Mouse (Mus musculus): ENCODE measurements around the gene Id2.

Gene Id2

DNA sequence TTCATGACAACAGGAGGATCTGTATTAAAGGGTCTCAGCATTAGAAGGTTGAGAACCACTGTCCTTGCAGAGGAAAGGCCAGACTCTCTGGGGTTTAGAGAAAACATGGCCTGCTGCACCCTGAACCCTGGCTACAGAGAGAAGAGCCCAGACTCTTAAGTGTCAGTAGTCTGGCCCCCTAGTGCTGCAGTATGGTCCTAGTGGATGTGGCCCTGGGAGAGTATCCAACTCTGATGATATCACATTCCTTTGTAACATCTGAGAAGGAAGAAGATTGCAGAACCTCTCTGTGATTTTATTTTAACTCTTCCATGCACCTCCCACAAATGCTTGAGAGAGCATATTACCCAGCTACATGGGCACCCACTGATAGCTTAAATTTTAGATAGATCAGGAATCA lies 7.6 kb upstream of the Id2 start:
- DNase-seq (ENCODE audit: low read depth): no peak

DNA sequence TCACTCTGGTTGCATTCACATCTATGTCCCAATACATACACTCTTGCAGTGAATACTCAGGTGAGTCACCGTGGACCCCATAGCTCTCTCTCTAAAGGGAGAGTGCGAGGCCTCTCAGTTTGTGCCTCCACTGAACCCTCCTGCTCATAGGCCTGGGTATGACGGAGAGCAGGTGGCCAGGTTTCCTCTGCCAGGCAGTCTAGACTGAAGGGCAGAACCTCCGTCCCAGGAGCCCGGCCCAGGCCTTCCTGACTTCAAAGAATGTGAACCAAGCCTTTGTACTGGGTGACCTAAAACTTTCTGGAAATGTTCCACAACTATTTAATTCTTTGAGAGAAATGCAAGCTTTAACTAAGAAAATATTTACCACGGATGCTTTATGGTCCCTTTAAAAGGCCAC lies 7.0 kb upstream of the Id2 start:
- DNase-seq (ENCODE audit: low read depth): no peak

- no peak for DNase-seq (ENCODE audit: low read depth)
These were observed 4.4 kb upstream of the Id2 start for GRCm38 (mm10) chr12:25101389-25101788.

GRCm38 (mm10) chr12:25100411-25101217 lies 3.7 kb upstream of the Id2 start:
- peak; percentile 30 for DNase-seq (ENCODE audit: low read depth)

GRCm38 (mm10) chr12:25099563-25100408 lies 2.8 kb upstream of the Id2 start:
- peak; percentile 48 for DNase-seq (ENCODE audit: low read depth)

- no peak for DNase-seq (ENCODE audit: low read depth)
These were observed 2.3 kb upstream of the Id2 start for GRCm38 (mm10) chr12:25099313-25099562.

DNA sequence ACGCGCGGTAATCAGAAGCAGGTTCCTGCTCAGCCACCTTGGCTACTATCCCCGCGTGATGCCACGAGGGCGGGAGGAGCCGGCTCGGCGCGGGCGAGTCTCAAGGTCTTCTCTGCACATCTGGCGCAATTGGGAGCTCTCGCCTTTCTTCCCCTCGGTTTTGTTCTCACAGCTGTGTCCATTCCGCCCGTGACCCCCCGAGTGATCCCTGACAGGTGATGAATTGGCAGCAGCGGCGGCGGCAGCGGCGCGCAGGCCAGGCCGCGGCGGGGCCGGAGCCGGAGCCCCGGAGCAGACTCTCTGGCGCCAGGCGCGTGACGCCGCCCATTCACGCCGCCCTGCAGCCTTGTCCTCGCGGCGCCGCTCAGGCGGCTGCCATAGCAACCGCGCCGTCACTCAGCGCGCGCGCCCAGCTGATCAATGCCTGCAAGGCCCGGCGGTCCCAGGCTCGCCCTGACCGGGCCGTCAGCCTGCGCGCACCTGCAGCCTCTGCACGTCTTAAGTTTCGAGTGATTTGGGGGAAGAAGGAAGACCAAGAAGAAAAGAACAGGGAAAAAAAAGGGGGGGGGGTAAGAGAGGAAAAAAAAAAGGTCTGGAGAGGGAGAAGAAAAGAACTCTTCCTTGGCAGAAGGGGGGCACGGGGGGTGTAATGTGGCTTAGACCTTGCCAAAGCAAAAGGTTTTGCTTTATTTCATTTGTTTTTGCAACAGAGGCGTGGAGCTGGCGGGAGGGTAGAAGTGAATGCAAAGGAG lies 1.8 kb upstream of the Id2 start:
- DNase-seq (ENCODE audit: low read depth): peak; percentile 76

DNA sequence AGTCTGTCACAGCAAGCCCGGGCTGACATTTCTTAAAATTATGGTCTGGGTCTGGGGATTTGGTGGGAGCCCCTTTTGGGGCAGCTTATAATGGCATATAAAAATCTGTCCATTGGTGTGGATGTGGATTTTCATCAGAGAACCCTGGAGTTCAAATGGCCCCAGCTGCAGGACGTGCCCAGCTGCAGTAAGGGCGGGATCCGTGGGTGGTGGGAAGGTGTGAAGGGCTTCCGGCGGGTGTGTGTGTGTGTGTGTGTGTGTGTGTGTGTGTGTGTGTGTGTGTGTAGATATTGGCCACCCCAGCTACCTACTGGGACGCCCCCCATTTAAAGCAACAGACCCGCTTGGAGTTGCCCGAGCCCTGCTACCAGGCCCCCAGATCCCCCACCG lies 1.2 kb upstream of the Id2 start:
- DNase-seq (ENCODE audit: low read depth): peak; percentile 57

- DNase-seq (ENCODE audit: low read depth): peak; percentile 33
These were observed 545 bp upstream of the Id2 start for GRCm38 (mm10) chr12:25097210-25098160.

- DNase-seq (ENCODE audit: low read depth): no peak
These were observed 294 bp downstream of the Id2 start for GRCm38 (mm10) chr12:25096640-25097051.

DNA sequence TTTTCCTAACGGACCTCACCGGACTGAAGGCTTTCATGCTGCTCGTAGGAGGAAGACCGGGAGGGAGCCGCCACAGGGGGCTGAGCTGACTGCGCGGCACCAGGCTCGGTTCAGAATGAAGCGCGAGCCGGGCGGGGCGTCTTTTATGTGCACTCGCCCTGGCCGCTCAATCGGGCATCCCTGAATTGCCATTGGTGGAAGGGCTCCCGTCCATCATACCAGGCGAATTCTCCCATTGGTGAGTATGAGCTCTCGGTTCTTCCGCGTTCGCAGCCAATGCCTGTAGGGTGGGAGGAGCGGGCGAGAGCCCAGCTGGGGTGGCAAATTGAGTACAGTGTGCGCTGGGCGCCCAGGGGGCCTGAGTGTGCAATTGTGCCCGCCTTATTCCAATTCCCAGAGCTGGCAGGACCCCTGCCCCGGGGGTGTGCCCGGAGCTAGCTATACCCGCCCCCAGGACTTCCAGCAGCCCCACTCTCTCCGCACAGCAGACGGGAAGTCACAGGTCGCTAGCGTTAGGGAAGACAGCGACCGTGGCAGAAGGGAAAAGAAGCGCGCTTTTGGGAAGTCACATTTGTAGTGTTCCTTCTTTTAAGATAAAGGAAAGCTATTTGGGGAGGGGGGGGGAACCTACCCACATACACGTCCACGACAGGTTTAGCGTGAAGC lies 833 bp downstream of the Id2 start:
- DNase-seq (ENCODE audit: low read depth): peak; percentile 97

GRCm38 (mm10) chr12:25095538-25095937 lies 1.4 kb downstream of the Id2 start:
- DNase-seq (ENCODE audit: low read depth): no peak

GRCm38 (mm10) chr12:25094621-25095521 lies 2.1 kb downstream of the Id2 start:
- DNase-seq (ENCODE audit: low read depth): peak; percentile 67

GRCm38 (mm10) chr12:25093241-25093774 lies 3.6 kb downstream of the Id2 start:
- DNase-seq (ENCODE audit: low read depth): peak; percentile 32

DNA sequence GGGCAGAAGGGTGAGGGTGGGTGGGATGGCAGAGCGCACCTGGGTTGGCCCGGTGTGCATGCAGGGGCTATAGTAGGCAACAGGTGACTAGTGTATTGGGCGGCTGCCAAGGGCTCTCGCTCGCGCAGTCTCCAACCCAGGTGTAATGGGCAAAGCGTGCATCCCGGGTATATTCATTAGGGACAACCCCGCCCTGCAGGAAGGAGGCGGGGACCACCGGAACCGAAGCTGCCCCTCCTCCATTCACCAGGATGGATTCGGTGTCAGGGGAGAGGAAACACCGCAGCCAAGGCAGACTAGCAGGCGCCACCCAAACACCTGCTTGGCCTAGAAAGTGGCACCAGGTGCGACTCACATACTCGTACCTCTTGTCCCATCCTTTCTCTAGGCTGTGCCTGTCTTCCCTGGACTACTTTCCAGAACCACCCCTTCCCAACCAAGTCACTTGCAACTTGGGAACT lies 4.2 kb downstream of the Id2 start:
- no peak for DNase-seq (ENCODE audit: low read depth)

DNA sequence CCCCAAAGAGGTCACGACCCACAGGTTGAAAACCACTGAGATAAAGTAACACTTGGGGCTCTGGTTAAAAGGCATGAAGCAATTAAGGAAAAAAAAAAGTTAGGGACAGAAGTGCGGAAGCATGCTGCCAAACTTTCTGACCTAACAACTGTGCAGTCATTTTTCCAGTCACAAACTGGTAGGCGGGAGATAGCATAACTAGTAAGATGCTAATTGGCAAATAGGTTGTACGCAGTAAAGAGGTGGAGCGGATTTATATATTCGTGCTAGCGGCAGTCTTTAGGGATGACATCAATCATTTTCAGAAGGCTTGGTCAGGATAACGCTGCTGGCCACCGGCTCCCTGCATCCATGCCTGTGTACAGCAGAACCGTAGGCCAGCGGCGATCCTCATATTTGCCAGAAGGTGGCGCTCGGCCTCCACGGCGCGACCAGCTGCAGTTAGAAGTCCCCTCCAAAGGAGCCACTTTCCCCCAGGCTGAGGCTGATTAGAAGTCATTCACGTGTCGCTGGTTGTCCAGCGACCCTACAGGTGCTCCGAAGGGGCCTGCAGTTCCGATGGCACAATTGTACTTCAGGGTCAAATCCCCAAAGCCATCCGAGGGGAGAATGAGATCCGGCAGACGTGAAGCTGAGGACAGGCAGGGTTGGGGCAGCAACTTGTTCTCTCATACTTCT lies 4.8 kb downstream of the Id2 start:
- DNase-seq (ENCODE audit: low read depth): peak; percentile 91

GRCm38 (mm10) chr12:25089433-25089832 lies 7.5 kb downstream of the Id2 start:
- no peak for DNase-seq (ENCODE audit: low read depth)

GRCm38 (mm10) chr12:25086966-25087365 lies 10.0 kb downstream of the Id2 start:
- no peak for DNase-seq (ENCODE audit: low read depth)
